13 mouse cellular contexts compared by ENCODE assay signal in the genomic region with DNA sequence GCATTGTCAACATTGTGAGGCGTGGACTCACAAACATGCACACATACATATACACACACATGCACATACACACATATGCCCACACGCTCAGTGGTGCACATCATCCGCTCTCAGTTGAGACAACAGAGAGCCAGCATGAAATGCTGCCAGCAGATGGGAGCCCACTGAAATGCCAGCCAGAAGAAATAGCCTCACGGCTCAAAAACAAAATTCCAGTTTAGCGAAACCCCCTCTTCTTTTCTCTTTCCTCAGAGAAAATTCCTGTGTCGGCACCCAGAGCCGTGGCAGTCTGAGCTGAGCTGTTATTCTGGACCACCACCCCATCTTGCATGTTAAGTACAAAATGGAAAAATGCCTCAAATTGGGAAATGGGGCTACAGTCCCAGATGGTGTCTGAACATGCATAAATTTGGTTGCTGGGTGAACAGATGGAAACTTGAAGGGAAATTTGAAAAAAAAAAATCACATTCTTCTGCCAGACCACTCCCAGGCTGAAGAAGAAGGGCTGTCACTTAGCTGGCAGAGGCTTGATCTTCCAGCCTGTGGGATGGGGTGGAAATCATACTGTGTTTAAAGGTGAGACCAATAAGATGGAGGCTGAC.
A peak's percentile ranks its signal among the peaks of the same experiment; 100 is the strongest.
DNase-seq lines count a peak whose midpoint lies in the region; ATAC-seq lines count a peak whose summit lies in the region.
"Had no signal": no experiment of that assay in that cellular context is flagged by ENCODE, and none has a peak within 500 bp of the region (broad histone marks: within the 10 kb centered on the region; RNA-seq: fewer than 3 reads in every experiment).

No protein-coding gene starts in this region.

- H3K27me3 ChIP-seq in midbrain, embryonic 16.5 days (ENCODE audit: control insufficient read depth, insufficient read depth, low read depth, low read length), result no peaks in the 10 kb centered on the region
- H3K27me3 ChIP-seq in midbrain, embryonic 13.5 days, result no peaks in the 10 kb centered on the region
- no peaks in the 10 kb centered on the region for H3K27me3 ChIP-seq in hindbrain, embryonic 16.5 days (replicated peaks; ENCODE audit: control insufficient read depth, insufficient read depth, low read length)
- H3K27me3 ChIP-seq: limb, embryonic 12.5 days; lung, embryonic 15.5 days had no signal

- H3K4me1 ChIP-seq in midbrain, embryonic 16.5 days (ENCODE audit: control insufficient read depth, insufficient read depth, low read length), result no peaks in the 10 kb centered on the region
- H3K4me1 ChIP-seq in midbrain, embryonic 13.5 days (replicated peaks), result no peaks in the 10 kb centered on the region
- H3K4me1 ChIP-seq in hindbrain, embryonic 16.5 days (ENCODE audit: control insufficient read depth, insufficient read depth, low read depth, low read length), result no peaks in the 10 kb centered on the region
- H3K4me1 ChIP-seq: limb, embryonic 12.5 days; lung, embryonic 15.5 days had no signal

- H3K9ac ChIP-seq in midbrain, embryonic 16.5 days (ENCODE audit: low read depth, low read length), result no peak overlapping the region
- H3K9ac ChIP-seq in midbrain, embryonic 13.5 days (replicated peaks), result no peak overlapping the region
- H3K9ac ChIP-seq in hindbrain, embryonic 16.5 days (ENCODE audit: low read depth, low read length), result no peak overlapping the region
- H3K9ac ChIP-seq: limb, embryonic 12.5 days; lung, embryonic 15.5 days had no signal

- no peak overlapping the region for H3K4me3 ChIP-seq in midbrain, embryonic 16.5 days (ENCODE audit: low read depth, low read length)
- H3K4me3 ChIP-seq in midbrain, embryonic 13.5 days (replicated peaks), result no peak overlapping the region
- H3K4me3 ChIP-seq in hindbrain, embryonic 16.5 days (ENCODE audit: low read length), result no peak overlapping the region
- H3K4me3 ChIP-seq: limb, embryonic 12.5 days; lung, embryonic 15.5 days; myocyte had no signal

- ATAC-seq in midbrain, embryonic 16.5 days, result peak; percentile 33; the same call in 1 of the 2 replicates
- ATAC-seq in midbrain, embryonic 13.5 days, result no peak
- peak; percentile 53; the same call in 1 of the 2 replicates for ATAC-seq in hindbrain, embryonic 16.5 days
- ATAC-seq in megakaryocyte progenitor cell, adult 5-6 weeks (replicated peaks; ENCODE audit: poor library complexity), result no peak
- ATAC-seq: inflammation-experienced regulatory T-cells, adult 6 months had no signal

- no peaks in the 10 kb centered on the region for H3K36me3 ChIP-seq in midbrain, embryonic 16.5 days (ENCODE audit: control insufficient read depth, insufficient read depth, low read length)
- H3K36me3 ChIP-seq in midbrain, embryonic 13.5 days, result no peaks in the 10 kb centered on the region
- no peaks in the 10 kb centered on the region for H3K36me3 ChIP-seq in hindbrain, embryonic 16.5 days (ENCODE audit: control insufficient read depth, insufficient read depth, low read length)
- H3K36me3 ChIP-seq: limb, embryonic 12.5 days; lung, embryonic 15.5 days had no signal

- 63% methylated on average over 7 of the region's 7 CpGs for WGBS in midbrain, embryonic 16.5 days
- 79% methylated on average over 7 of the region's 7 CpGs for WGBS in midbrain, embryonic 13.5 days
- 57% methylated on average over 7 of the region's 7 CpGs for WGBS in hindbrain, embryonic 16.5 days

- peak; percentile 24 to 60 for DNase-seq in left cerebral cortex, adult 8-10 months (ENCODE audit: low spot score in 2 of 2)
- peak; percentile 70 for DNase-seq in telencephalon, adult 2 months (ENCODE audit: low read depth, low spot score)
- no peak for DNase-seq in ovary, adult 18-20 months (ENCODE audit: low spot score)
- DNase-seq: cerebellum, adult 11-12 months; thymus, adult 18-20 months had no signal

- no peaks in the 10 kb centered on the region for H3K9me3 ChIP-seq in midbrain, embryonic 16.5 days (replicated peaks; ENCODE audit: control insufficient read depth, low read length, poor library complexity, severe bottlenecking)
- no peaks in the 10 kb centered on the region for H3K9me3 ChIP-seq in midbrain, embryonic 13.5 days
- H3K9me3 ChIP-seq in hindbrain, embryonic 16.5 days (ENCODE audit: control insufficient read depth, low read length), result no peaks in the 10 kb centered on the region
- H3K9me3 ChIP-seq: limb, embryonic 12.5 days; lung, embryonic 15.5 days had no signal

- no peak overlapping the region for H3K27ac ChIP-seq in midbrain, embryonic 16.5 days (ENCODE audit: low read length)
- H3K27ac ChIP-seq in midbrain, embryonic 13.5 days, result no peak overlapping the region
- 0 out of 2 replicates have a peak overlapping the region, but pooled peaks have one; percentile 10 for H3K27ac ChIP-seq in hindbrain, embryonic 16.5 days (ENCODE audit: low read depth, low read length)
- H3K27ac ChIP-seq: limb, embryonic 12.5 days; lung, embryonic 15.5 days had no signal

- no peak overlapping the region for H3K4me2 ChIP-seq in midbrain, embryonic 16.5 days (ENCODE audit: low read length)
- H3K4me2 ChIP-seq in midbrain, embryonic 13.5 days (replicated peaks), result no peak overlapping the region
- H3K4me2 ChIP-seq in hindbrain, embryonic 16.5 days (ENCODE audit: low read length), result no peak overlapping the region
- H3K4me2 ChIP-seq: limb, embryonic 12.5 days; lung, embryonic 15.5 days had no signal

Comparison
In these comparisons a context has a peak if more than half of its experiments do, and no peak if none do; other contexts are left out.
1. ATAC-seq: peak in midbrain, embryonic 16.5 days (single experiment) and hindbrain, embryonic 16.5 days (single experiment); none in midbrain, embryonic 13.5 days (single experiment) and megakaryocyte progenitor cell, adult 5-6 weeks (single experiment).